Mouse (Mus musculus) right cerebral cortex, postnatal 25 days (tissue): Measurements from ENCODE around the gene Olfr835.

Experiments
- DNase-seq: peaks from one replicate; pipeline ENCODE4 v3.0.0; 2022

Gene Olfr835

GRCm38 (mm10) chr9:19032435-19032834 is at the start of gene Olfr835:
Gene Olfr835, plus strand, starts transcription at chr9:19032735.
- no peak for DNase-seq

GRCm38 (mm10) chr9:18987690-18988089 is 44.8 kb upstream of the Olfr835 start, which contains the start of gene Olfr834:
Gene Olfr834, plus strand, starts transcription at chr9:18987990.
- DNase-seq, result no peak

- no peak for DNase-seq
These were observed 52.5 kb downstream of the Olfr835 start for GRCm38 (mm10) chr9:19084986-19085385.
